Mouse (Mus musculus) cortical plate, adult 2 months (tissue): ENCODE results near the gene Col6a5.

Source experiments
- CTCF ChIP-seq: fragments of 200-500 bp; IDR thresholded peaks from 2 replicates; pipeline ENCODE4 v1.5.1; 2011; ENCODE audit warnings: mild to moderate bottlenecking, control low read depth, low read length; ENCODE audit not compliant: insufficient read depth; ENCODE audit errors: extremely low read depth
- POLR2A ChIP-seq: fragments of 200-500 bp; IDR thresholded peaks from 2 replicates; pipeline ENCODE4 v1.6.1; 2011; ENCODE audit warnings: mild to moderate bottlenecking, low read length, control low read depth; ENCODE audit not compliant: insufficient read depth; ENCODE audit errors: extremely low read depth

DNA sequence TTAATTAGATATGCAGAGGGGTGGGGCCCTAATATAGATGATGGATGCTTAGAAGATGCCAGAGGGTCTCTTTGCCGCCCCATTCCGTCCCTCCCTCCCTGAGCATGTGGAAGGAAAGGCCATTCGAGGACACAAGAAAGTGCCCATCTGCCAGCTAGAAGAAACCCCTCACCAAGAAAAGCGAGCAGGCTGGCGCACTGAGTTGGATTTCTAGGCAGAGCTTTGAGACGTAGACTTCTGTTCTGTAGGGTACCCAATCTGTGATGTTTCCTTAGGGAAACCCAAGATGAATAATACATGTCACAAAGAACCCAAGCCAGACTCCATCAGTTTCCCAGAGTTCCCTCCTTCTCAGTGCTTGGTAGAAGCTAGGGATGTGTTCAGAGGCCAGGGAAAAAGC, 29.0 kb upstream of the Col6a5 start:
- TF ChIP-seq CTCF (no peak), POLR2A (no peak)
